Mouse (Mus musculus): ENCODE measurements around the gene C6. TPM values are rescaled to one million over a fixed set of nuclear protein-coding genes. Genes with fewer than 3 reads are reported as not detected.

Gene C6
- 0.16 TPM in 1 of 2 replicates, not detected in the other for polyA plus RNA-seq (2015; fragmentation: Nextera tagmentation; extraction: Ambion mirVana)

DNA sequence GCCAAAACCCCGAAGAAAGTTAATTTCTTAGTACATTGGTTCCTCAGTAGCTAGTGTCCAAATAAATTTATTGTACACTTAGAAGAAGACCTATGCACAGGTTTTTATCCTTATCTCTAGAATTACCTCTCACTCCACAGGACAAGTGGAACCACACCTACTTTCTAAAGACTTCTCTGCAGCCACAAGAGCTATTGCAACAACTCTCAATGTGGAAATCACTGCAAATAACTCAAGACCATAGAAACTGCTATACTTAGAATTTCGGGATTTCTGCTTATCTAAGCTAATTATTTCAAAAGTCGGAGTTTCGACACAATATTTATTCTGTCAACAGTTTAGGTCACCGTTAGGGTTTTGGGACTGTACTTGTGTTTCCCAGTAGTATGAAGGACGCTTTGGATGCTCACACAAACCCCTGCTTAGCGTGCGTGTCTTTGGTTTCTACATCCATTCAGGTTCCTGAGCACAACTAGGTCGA is at the start of gene C6:
Gene C6, plus strand, starts transcription at position 346 of the 481 bp plus-strand sequence.
- Histone ChIP-seq H3K9ac (ENCODE audit: low read depth, low read length) (no peak within 1 kb of the TSS), H3K27me3 (replicated peaks; ENCODE audit: control insufficient read depth, insufficient read depth, low read length) (no peaks in the 10 kb centered on the region), H3K27ac (ENCODE audit: low read depth, low read length) (no peak within 1 kb of the TSS), H3K9me3 (ENCODE audit: control insufficient read depth, low read length) (no peaks in the 10 kb centered on the region), H3K4me1 (ENCODE audit: control insufficient read depth, insufficient read depth, low read depth, low read length) (no peaks in the 10 kb centered on the region), H3K4me3 (ENCODE audit: low read length) (no peak within 1 kb of the TSS), H3K36me3 (ENCODE audit: control insufficient read depth, insufficient read depth, low read length) (no peaks in the 10 kb centered on the region), H3K4me2 (ENCODE audit: low read length) (no peak within 1 kb of the TSS)
- ATAC-seq, result no peak
- 89% methylated on average over 9 of the region's 9 CpGs for WGBS

DNA sequence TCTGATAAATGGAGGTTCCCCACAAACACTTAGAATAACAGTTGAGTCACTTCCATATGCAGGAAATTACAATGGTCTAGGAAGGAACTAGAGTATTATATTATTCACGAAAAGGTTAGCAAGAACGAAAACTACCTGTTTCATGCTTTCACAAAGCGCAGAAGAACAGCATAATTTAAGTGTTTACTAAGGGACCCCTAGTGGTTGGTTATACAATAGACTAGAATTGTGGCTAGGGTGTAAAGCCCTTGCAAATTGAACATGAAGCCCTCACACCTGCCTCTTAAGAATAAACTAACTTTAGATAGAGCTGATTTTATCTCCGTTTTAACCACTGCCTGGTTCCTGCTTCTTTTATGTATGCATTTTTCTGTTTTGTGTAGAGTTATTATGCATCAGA is 29.4 kb upstream of the C6 start:
- H3K4me2 ChIP-seq (ENCODE audit: low read length), result no peak overlapping the region
- no peaks in the 10 kb centered on the region for H3K36me3 ChIP-seq (ENCODE audit: control insufficient read depth, insufficient read depth, low read length)
- no peaks in the 10 kb centered on the region for H3K27me3 ChIP-seq (replicated peaks; ENCODE audit: control insufficient read depth, insufficient read depth, low read length)
- no peaks in the 10 kb centered on the region for H3K4me1 ChIP-seq (ENCODE audit: control insufficient read depth, insufficient read depth, low read depth, low read length)
- no peak overlapping the region for H3K27ac ChIP-seq (ENCODE audit: low read depth, low read length)
- H3K9me3 ChIP-seq (ENCODE audit: control insufficient read depth, low read length), result peaks cover 10% of the 10 kb centered on the region
- 89% methylated on average over 4 of the region's 4 CpGs for whole genome bisulfite sequencing
- ATAC-seq, result no peak
- no peak overlapping the region for H3K9ac ChIP-seq (ENCODE audit: low read depth, low read length)
- H3K4me3 ChIP-seq (ENCODE audit: low read length), result no peak overlapping the region

- H3K36me3 ChIP-seq (ENCODE audit: control insufficient read depth, insufficient read depth, low read length), result no peaks in the 10 kb centered on the region
- 94% methylated on average over 1 of the region's 1 CpGs for WGBS
- H3K4me2 ChIP-seq (ENCODE audit: low read length), result no peak overlapping the region
- no peaks in the 10 kb centered on the region for H3K27me3 ChIP-seq (replicated peaks; ENCODE audit: control insufficient read depth, insufficient read depth, low read length)
- no peak for ATAC-seq
- H3K4me3 ChIP-seq (ENCODE audit: low read length), result no peak overlapping the region
- no peaks in the 10 kb centered on the region for H3K9me3 ChIP-seq (ENCODE audit: control insufficient read depth, low read length)
- no peak overlapping the region for H3K27ac ChIP-seq (ENCODE audit: low read depth, low read length)
- H3K4me1 ChIP-seq (ENCODE audit: control insufficient read depth, insufficient read depth, low read depth, low read length), result no peaks in the 10 kb centered on the region
- H3K9ac ChIP-seq (ENCODE audit: low read depth, low read length), result no peak overlapping the region
Observed at GRCm38 (mm10) chr15:4734150-4734549, 7.2 kb downstream of the C6 start.

DNA sequence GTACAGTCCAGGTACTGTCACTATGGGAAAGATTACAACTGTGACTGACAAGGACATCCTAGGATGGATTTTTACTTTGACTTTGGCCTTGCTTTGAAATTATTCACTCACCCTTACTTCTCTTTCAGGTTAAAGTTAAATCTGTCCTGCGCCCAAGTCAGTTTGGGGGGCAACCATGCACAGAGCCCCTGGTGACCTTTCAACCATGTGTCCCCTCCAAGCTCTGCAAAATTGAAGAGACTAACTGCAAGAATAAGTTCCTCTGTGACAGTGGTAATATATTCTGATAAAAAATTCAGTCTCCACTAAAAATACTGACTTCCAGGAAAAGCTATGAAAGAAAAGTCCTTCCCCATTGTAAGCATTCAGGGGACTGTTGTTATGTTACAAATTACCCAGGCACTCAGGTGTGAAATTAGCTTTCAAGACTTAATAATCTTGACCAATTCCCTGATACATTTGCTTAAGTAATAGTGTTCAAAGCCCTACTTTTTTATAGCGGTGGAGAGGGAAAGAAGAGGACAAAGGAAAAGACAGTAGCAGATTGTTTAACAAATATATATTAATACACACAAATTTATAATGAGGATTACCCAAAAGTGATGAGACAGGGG is 8.1 kb downstream of the C6 start:
- Histone ChIP-seq H3K27me3 (replicated peaks; ENCODE audit: control insufficient read depth, insufficient read depth, low read length) (no peaks in the 10 kb centered on the region), H3K9me3 (ENCODE audit: control insufficient read depth, low read length) (no peaks in the 10 kb centered on the region), H3K4me3 (ENCODE audit: low read length) (no peak overlapping the region), H3K4me2 (ENCODE audit: low read length) (no peak overlapping the region), H3K4me1 (ENCODE audit: control insufficient read depth, insufficient read depth, low read depth, low read length) (no peaks in the 10 kb centered on the region), H3K9ac (ENCODE audit: low read depth, low read length) (no peak overlapping the region), H3K27ac (ENCODE audit: low read depth, low read length) (no peak overlapping the region), H3K36me3 (ENCODE audit: control insufficient read depth, insufficient read depth, low read length) (no peaks in the 10 kb centered on the region)
- 77% methylated on average over 2 of the region's 2 CpGs for WGBS
- ATAC-seq, result no peak

DNA sequence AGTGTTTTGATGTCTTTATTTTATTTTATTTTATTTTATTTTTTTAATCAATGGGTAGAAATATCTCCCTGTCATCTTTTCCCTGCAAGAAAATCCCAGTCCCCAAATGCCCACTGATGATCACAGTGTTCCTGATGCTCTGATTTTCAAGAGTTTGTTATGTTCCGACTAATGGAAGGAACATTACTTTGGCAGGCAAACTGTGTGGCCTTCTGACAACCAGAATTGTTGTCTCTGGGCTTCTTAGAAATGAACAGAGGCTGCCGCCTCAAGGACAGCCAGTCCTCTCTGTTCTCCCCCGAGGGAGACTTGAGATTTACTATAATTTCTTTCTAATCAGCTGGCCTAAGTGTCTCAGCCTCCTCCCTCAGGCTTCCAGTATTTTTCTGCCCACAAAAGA is 20.7 kb downstream of the C6 start:
- Histone ChIP-seq H3K4me2 (ENCODE audit: low read length) (no peak overlapping the region), H3K4me1 (ENCODE audit: control insufficient read depth, insufficient read depth, low read depth, low read length) (no peaks in the 10 kb centered on the region), H3K36me3 (ENCODE audit: control insufficient read depth, insufficient read depth, low read length) (no peaks in the 10 kb centered on the region), H3K9ac (ENCODE audit: low read depth, low read length) (no peak overlapping the region), H3K27ac (ENCODE audit: low read depth, low read length) (no peak overlapping the region), H3K4me3 (ENCODE audit: low read length) (no peak overlapping the region), H3K9me3 (ENCODE audit: control insufficient read depth, low read length) (no peaks in the 10 kb centered on the region), H3K27me3 (replicated peaks; ENCODE audit: control insufficient read depth, insufficient read depth, low read length) (no peaks in the 10 kb centered on the region)
- ATAC-seq, result no peak
- 89% methylated on average over 3 of the region's 3 CpGs for WGBS

DNA sequence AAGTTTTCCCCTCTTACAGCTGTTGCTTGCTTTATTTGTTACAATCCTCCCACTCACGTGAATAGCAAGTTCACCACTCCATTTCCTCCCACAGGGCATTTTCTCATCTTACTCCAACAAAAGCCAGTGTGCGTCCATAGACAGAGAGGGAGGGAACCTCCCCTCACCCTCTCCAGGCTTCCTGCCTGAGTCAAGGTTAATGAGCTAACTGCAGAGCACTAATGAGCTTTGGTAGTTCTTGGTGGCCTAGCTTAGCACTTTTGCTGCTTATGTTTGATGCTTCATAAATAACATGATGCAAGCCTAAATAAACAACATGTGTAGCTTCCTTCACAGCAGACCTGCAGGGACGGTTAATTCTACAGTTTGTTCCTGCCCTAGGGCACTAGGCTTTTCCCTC is 63.4 kb downstream of the C6 start:
- H3K9me3 ChIP-seq (ENCODE audit: control insufficient read depth, low read length), result no peaks in the 10 kb centered on the region
- no peak overlapping the region for H3K4me2 ChIP-seq (ENCODE audit: low read length)
- H3K36me3 ChIP-seq (ENCODE audit: control insufficient read depth, insufficient read depth, low read length), result no peaks in the 10 kb centered on the region
- peak; percentile 71; the same call in 1 of the 2 replicates for ATAC-seq
- WGBS, result 51% methylated on average over 3 of the region's 3 CpGs
- no peaks in the 10 kb centered on the region for H3K4me1 ChIP-seq (ENCODE audit: control insufficient read depth, insufficient read depth, low read depth, low read length)
- no peaks in the 10 kb centered on the region for H3K27me3 ChIP-seq (replicated peaks; ENCODE audit: control insufficient read depth, insufficient read depth, low read length)
- no peak overlapping the region for H3K9ac ChIP-seq (ENCODE audit: low read depth, low read length)
- H3K4me3 ChIP-seq (ENCODE audit: low read length), result no peak overlapping the region
- no peak overlapping the region for H3K27ac ChIP-seq (ENCODE audit: low read depth, low read length)

GRCm38 (mm10) chr15:4796861-4797260 is 69.9 kb downstream of the C6 start:
- Histone ChIP-seq H3K27me3 (replicated peaks; ENCODE audit: control insufficient read depth, insufficient read depth, low read length) (no peaks in the 10 kb centered on the region), H3K4me1 (ENCODE audit: control insufficient read depth, insufficient read depth, low read depth, low read length) (no peaks in the 10 kb centered on the region), H3K27ac (ENCODE audit: low read depth, low read length) (no peak overlapping the region), H3K9me3 (ENCODE audit: control insufficient read depth, low read length) (no peaks in the 10 kb centered on the region), H3K9ac (ENCODE audit: low read depth, low read length) (no peak overlapping the region), H3K4me3 (ENCODE audit: low read length) (no peak overlapping the region), H3K4me2 (ENCODE audit: low read length) (no peak overlapping the region), H3K36me3 (ENCODE audit: control insufficient read depth, insufficient read depth, low read length) (no peaks in the 10 kb centered on the region)
- WGBS, result 76% methylated on average over 4 of the region's 4 CpGs
- no peak for ATAC-seq

DNA sequence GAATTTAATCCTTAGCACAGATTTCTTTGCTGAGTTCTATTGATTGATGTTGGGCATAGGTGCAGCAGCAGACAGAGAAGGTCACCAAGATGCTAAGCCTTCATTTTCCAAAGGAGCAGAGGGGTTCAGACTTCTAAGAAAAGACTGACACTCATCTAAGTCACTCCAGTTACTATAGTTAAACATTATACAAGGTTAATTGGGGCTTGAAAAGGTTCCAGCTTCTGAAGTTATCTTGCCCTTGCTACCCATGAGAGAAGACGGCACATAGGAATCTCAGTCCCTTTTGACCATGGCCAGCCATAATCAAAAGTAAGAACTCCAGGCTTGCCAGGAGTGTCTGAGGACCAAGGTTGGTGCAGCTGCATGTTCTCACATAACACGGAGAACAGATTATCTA is 77.3 kb downstream of the C6 start:
- WGBS, result 95% methylated on average over 2 of the region's 2 CpGs
- no peak for ATAC-seq
- H3K4me1 ChIP-seq (ENCODE audit: control insufficient read depth, insufficient read depth, low read depth, low read length), result no peaks in the 10 kb centered on the region

GRCm38 (mm10) chr15:4808131-4808530 is 81.2 kb downstream of the C6 start:
- 91% methylated on average over 5 of the region's 5 CpGs for WGBS
- H3K4me1 ChIP-seq (ENCODE audit: control insufficient read depth, insufficient read depth, low read depth, low read length), result no peaks in the 10 kb centered on the region
- no peak overlapping the region for H3K4me3 ChIP-seq (ENCODE audit: low read length)
- no peaks in the 10 kb centered on the region for H3K27me3 ChIP-seq (replicated peaks; ENCODE audit: control insufficient read depth, insufficient read depth, low read length)
- no peaks in the 10 kb centered on the region for H3K36me3 ChIP-seq (ENCODE audit: control insufficient read depth, insufficient read depth, low read length)
- H3K9me3 ChIP-seq (ENCODE audit: control insufficient read depth, low read length), result no peaks in the 10 kb centered on the region
- no peak for ATAC-seq
- no peak overlapping the region for H3K9ac ChIP-seq (ENCODE audit: low read depth, low read length)
- no peak overlapping the region for H3K27ac ChIP-seq (ENCODE audit: low read depth, low read length)
- no peak overlapping the region for H3K4me2 ChIP-seq (ENCODE audit: low read length)

More for the DNA sequence above, 77.3 kb downstream of the C6 start:
- no peaks in the 10 kb centered on the region for H3K9me3 ChIP-seq (ENCODE audit: control insufficient read depth, low read length)
- H3K4me2 ChIP-seq (ENCODE audit: low read length), result no peak overlapping the region
- H3K36me3 ChIP-seq (ENCODE audit: control insufficient read depth, insufficient read depth, low read length), result no peaks in the 10 kb centered on the region
- H3K9ac ChIP-seq (ENCODE audit: low read depth, low read length), result no peak overlapping the region
- H3K4me3 ChIP-seq (ENCODE audit: low read length), result no peak overlapping the region
- H3K27me3 ChIP-seq (replicated peaks; ENCODE audit: control insufficient read depth, insufficient read depth, low read length), result no peaks in the 10 kb centered on the region
- no peak overlapping the region for H3K27ac ChIP-seq (ENCODE audit: low read depth, low read length)
